Mouse (Mus musculus) embryonic facial prominence, embryonic 10.5 days (tissue): Measurements from ENCODE around the gene Brd3. TPM values are rescaled to one million over a fixed set of nuclear protein-coding genes. Genes with fewer than 3 reads are reported as not detected.

Source experiments
- DNase-seq: peaks from one replicate; pipeline ENCODE4 v3.0.0-alpha.2; 2017; ENCODE audit warnings: low spot score
- H3K27ac ChIP-seq: fragments of 300-500 bp; sonication (generic); replicated peaks from 2 replicates; pipeline ENCODE4 v1.5.1; 2016; ENCODE audit warnings: mild to moderate bottlenecking
- H3K27me3 ChIP-seq: fragments of 300-500 bp; sonication (generic); replicated peaks from 2 replicates; pipeline ENCODE4 v1.6.1; 2016; ENCODE audit warnings: low read depth, mild to moderate bottlenecking; ENCODE audit not compliant: poor library complexity, severe bottlenecking
- H3K36me3 ChIP-seq: fragments of 300-500 bp; sonication (generic); replicated peaks from 2 replicates; pipeline ENCODE4 v1.6.1; 2016; ENCODE audit warnings: mild to moderate bottlenecking, moderate library complexity
- H3K4me1 ChIP-seq: fragments of 300-500 bp; sonication (generic); 2 replicates; pipeline ENCODE4 v1.6.1; 2016
- H3K4me3 ChIP-seq: fragments of 300-500 bp; sonication (generic); 2 replicates; pipeline ENCODE4 v1.5.1; 2016; ENCODE audit warnings: mild to moderate bottlenecking, moderate library complexity
- H3K9me3 ChIP-seq: fragments of 300-500 bp; sonication (generic); 2 replicates; pipeline ENCODE4 v1.6.1; 2016; ENCODE audit warnings: mild to moderate bottlenecking
- WGBS: fragments of 180-500 bp; shearing (Covaris S2); methylation state at CpG from one replicate; pipeline ENCODE4 v1.1.7; 2016; 5-methylcytosine and 5-hydroxymethylcytosine counted together
- polyA plus RNA-seq: library from polyadenylated mRNA; unstranded; fragments of >200 nt; fragmentation: Nextera tagmentation; extraction: Ambion mirVana; gene quantifications from 2 replicates; pipeline ENCODE4 v1.2.1, GENCODE M21; 2016

Brd3 gene
- polyA plus RNA-seq, 1 experiment from 2014 or later, result 189 TPM

DNA sequence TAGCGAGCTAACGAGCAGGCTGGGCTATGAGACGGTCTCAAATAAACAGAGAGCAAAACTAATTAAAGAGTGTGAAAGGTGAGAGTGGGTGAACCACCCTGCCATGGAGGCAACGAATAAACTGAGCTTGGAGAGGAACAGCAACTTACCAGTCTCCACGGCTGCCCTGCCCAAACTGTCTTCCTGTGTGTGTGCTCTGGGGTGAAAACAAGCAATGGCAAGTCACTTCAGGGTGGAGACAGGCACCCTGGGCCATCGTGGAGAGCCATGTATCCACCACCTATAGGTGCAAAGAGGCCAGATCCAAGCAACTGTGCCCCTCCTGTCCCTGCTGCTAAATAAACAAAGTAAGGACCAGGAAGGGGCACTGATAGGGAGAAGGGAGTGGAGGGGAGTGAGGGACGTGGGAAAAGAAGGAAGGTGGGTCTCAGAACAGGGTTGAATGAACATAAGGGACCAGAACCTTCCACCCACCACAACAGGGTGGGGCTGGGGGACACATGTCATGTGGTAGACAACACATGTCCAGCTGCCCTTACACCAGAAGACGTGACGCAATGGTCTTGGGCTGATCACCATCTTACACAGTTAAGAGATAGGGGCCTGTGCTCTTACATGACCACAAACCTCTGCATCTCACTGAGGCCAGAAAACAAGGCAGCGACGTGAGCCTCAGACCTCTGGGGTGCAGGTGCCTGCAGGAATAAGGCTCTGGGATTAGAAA, 92.2 kb downstream of the Brd3 start:
- H3K36me3 ChIP-seq, result peaks cover under 1% of the 10 kb centered on the region; the same call in 1 of the 2 replicates
- H3K27ac ChIP-seq, result peak overlapping the region; percentile 70; the same call in 1 of the 2 replicates
- WGBS, result 66% methylated on average over 11 of the region's 11 CpGs
- no peak for DNase-seq
- no peak overlapping the region for H3K4me3 ChIP-seq
- H3K9me3 ChIP-seq, result no peaks in the 10 kb centered on the region
- no peaks in the 10 kb centered on the region for H3K27me3 ChIP-seq
- peaks cover 98% of the 10 kb centered on the region for H3K4me1 ChIP-seq

DNA sequence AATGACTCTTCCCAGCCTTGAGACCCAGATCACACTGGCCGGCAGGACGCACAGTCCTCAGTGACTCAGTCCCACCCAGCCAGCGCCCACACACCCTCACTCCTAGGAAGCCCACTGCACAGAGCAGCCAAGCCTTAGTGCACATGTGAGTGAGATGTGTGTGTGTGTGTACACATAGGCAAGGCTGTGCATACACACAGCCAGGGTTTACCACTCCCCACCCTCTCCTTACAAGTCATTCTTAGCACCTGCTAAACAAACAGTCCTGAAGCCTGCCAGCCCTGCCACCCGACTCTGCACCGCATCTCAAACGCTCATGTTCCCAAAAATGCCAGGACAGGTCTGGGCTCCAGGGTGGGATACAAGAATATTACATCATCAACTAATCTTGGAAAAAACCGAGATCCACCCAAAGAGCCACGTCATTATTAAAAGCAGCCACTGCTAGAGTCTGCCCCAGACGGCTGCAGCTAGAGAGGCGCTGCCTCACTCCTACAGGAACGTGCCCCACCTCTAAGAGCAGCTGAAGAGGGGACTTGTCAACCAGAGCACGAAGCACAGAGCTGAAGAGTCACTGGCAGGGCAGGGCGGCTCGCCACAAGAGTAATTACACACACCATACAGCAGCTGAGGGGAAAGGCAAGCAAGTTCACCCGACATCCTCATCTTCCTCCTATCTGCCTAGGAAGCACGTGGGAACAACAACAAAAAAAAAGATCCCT, 93.4 kb downstream of the Brd3 start:
- peak; percentile 33 for DNase-seq
- Histone ChIP-seq H3K36me3 (no peaks in the 10 kb centered on the region), H3K27me3 (no peaks in the 10 kb centered on the region), H3K4me3 (peak overlapping the region; percentile 37; the same call in 1 of the 2 replicates), H3K27ac (peak overlapping the region; percentile 70), H3K4me1 (peaks cover 91% of the 10 kb centered on the region), H3K9me3 (no peaks in the 10 kb centered on the region)
- 27% methylated on average over 16 of the region's 16 CpGs for WGBS

- WGBS, result 25% methylated on average over 2 of the region's 2 CpGs
- no peak for DNase-seq
- H3K9me3 ChIP-seq, result no peaks in the 10 kb centered on the region
- peak overlapping the region; percentile 70 for H3K27ac ChIP-seq
- peaks cover 91% of the 10 kb centered on the region for H3K4me1 ChIP-seq
- H3K36me3 ChIP-seq, result no peaks in the 10 kb centered on the region
- peak overlapping the region; percentile 37; the same call in 1 of the 2 replicates for H3K4me3 ChIP-seq
- H3K27me3 ChIP-seq, result no peaks in the 10 kb centered on the region
These were observed 93.9 kb downstream of the Brd3 start for GRCm38 (mm10) chr2:27413582-27413935.

- Histone ChIP-seq H3K27me3 (no peaks in the 10 kb centered on the region), H3K4me1 (peaks cover 91% of the 10 kb centered on the region), H3K9me3 (no peaks in the 10 kb centered on the region), H3K4me3 (peak overlapping the region; percentile 32; the same call in 1 of the 2 replicates), H3K27ac (peak overlapping the region; percentile 83), H3K36me3 (no peaks in the 10 kb centered on the region)
- WGBS, result 10% methylated on average over 7 of the region's 7 CpGs
- no peak for DNase-seq
These were observed 95.1 kb downstream of the Brd3 start for GRCm38 (mm10) chr2:27412245-27412800.

DNA sequence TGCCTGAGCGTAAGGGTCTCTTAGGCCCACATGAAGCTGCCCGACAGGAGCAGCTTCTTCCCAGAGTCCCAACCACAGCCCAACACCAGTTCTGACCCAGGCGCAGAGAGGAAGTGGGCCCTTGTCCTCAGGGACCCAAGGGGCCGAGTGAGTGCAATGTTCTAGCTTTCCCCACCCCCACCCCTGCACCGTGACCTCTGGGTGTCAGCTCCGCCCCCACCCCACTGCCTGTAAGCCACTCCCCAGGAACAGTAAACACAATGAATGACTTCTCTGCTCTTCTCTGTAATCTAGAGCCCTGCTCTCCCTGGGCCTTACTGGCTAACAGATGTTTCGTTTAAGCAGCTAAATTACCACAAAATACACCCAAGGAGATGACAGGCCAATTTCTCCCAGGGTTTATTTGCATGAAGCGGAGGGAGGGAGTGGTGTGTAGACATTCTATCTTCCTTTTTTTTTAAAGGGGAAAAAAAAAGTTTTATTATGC, 95.7 kb downstream of the Brd3 start:
- Histone ChIP-seq H3K4me3 (peak overlapping the region; percentile 32), H3K9me3 (no peaks in the 10 kb centered on the region), H3K27me3 (no peaks in the 10 kb centered on the region), H3K4me1 (peaks cover 91% of the 10 kb centered on the region), H3K27ac (peak overlapping the region; percentile 83), H3K36me3 (no peaks in the 10 kb centered on the region)
- WGBS, result 13% methylated on average over 8 of the region's 8 CpGs
- peak; percentile 71 for DNase-seq

DNA sequence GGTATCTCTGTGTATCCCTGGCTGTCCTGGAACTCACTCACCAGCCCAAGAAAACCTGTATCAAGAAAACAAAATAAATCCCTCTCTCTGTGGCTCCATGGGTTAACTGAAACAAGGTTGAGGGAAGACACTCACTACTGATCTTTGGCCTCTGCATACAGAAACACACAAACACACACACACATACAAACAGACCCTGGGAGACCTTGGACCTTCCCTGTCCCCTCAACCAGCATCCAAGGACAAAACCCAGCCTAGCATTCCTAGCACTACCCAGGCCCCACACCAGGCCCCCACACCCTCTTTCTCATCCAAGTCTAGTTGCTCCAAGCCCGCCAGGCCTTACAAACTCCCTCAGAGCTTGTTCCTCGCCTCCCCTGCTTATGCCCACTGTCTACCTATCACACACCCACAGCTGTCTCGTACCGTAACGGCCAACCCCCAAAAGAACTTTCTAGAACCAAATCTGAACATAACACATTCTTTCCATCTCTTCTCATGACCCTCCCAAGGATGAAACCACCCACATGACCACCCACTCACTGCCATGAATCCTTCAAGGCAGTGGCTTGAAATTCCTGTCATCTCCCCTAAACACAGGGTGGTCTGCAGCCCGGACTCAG, 96.8 kb downstream of the Brd3 start:
- DNase-seq, result no peak
- Histone ChIP-seq H3K4me1 (peaks cover 90% of the 10 kb centered on the region), H3K27ac (peak overlapping the region; percentile 83), H3K36me3 (no peaks in the 10 kb centered on the region), H3K27me3 (no peaks in the 10 kb centered on the region), H3K9me3 (no peaks in the 10 kb centered on the region), H3K4me3 (no peak overlapping the region)
- WGBS, result 91% methylated on average over 6 of the region's 6 CpGs

DNA sequence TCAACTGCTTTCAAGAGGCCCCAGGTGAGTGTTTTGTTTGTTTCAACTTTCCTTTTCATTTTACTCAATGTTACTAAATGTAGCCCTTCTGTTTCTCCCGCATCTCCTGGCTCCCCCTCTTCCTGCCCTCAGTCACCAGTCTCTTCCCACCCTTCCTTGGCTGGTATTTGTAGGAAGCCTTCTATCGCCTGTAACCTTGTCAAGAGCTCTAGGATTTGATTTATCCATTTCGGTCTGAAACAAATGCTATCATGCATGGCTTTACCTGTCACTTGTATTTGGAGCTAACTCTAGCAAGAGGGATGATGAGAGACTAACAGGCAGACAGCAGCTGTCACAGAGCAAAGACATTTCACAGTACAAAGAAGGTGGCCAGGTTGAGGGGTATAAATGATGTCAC, 99.3 kb downstream of the Brd3 start:
- H3K9me3 ChIP-seq, result no peaks in the 10 kb centered on the region
- H3K36me3 ChIP-seq, result no peaks in the 10 kb centered on the region
- H3K27me3 ChIP-seq, result no peaks in the 10 kb centered on the region
- H3K4me1 ChIP-seq, result peaks cover 89% of the 10 kb centered on the region
- no peak for DNase-seq
- H3K4me3 ChIP-seq, result no peak overlapping the region
- H3K27ac ChIP-seq, result no peak overlapping the region
- 74% methylated on average over 3 of the region's 3 CpGs for WGBS

GRCm38 (mm10) chr2:27406928-27407327, 100.5 kb downstream of the Brd3 start:
- H3K9me3 ChIP-seq, result no peaks in the 10 kb centered on the region
- DNase-seq, result no peak
- H3K27ac ChIP-seq, result no peak overlapping the region
- H3K27me3 ChIP-seq, result no peaks in the 10 kb centered on the region
- peaks cover 76% of the 10 kb centered on the region for H3K4me1 ChIP-seq
- H3K4me3 ChIP-seq, result no peak overlapping the region
- H3K36me3 ChIP-seq, result no peaks in the 10 kb centered on the region
- 79% methylated on average over 5 of the region's 5 CpGs for WGBS

DNA sequence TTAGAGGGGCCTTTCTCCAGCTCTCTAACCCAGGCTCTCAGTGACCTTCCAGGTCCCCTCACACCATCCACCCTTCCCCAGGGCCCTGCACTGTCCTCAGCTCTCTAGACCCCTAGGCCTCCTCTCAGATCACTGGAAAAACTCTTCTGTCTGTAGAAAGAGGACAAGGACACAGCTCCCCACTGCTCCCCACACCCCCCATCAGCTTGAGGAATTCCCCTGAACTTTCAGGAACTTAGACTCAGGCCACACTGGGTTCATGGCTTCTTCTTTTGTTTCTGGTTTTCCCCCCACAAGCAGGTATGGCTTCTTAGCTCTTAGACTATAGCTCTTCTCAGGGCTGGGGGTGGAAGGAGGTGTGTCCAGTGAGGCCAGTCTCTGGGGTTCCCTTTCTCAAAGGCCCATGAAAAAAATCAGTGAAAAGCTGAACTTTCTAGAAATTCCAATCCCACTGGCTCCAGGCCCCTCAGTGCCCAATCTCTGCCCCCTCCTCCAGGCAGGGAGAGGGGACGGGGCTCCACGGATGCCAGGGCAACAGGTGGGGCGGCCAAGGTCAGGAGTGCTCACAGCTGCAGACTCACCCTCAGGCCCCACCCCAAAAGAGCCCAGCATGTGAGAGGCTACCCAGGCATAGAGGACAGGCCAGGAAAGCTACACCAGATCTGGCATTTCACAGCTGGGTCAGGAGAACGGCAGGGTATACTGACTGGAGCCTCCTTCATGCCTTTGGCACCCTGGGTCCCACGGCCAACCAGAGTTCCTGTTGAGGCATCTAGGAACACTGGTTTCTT, 102.2 kb downstream of the Brd3 start:
- no peak for DNase-seq
- Histone ChIP-seq H3K36me3 (peaks cover under 1% of the 10 kb centered on the region; the same call in 1 of the 2 replicates), H3K27ac (peak overlapping the region; percentile 72), H3K4me3 (no peak overlapping the region), H3K27me3 (no peaks in the 10 kb centered on the region), H3K9me3 (no peaks in the 10 kb centered on the region; the same call in 1 of the 2 replicates), H3K4me1 (peaks cover 62% of the 10 kb centered on the region)
- whole genome bisulfite sequencing, result 52% methylated on average over 5 of the region's 5 CpGs

DNA sequence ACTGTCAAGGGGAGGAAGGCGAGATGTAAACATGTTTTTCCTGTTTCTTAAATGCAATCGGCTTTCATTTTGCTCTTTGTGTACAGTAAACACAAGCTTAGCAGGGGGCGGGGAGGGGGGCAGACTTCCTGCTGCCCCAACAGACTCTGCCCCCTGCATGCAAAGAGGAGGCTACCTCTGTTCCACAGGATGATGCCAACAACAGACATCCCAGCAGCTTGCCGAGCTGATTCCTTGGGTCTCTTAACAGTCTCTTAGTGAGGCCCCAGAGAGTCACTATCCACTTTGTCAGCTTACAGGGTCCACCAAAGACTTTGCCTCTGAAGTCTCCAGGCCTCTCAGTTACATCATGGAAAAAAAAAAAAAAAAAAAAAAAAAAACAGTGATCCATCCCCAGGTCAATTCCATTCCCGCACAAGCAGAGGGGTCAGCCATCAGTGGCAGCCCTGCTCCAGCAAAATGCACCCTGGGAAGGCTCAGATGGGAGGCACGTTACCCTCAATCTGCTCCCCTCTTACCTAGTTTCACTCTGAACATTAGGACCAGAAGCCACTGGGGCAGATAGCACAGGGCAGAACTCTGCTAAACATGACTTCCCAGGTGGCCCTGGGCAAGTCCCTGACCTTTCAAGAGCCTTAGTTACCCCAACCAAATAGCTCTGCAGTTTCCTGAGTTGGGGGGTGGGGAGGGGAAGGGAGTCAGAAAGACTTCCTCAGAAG, 102.9 kb downstream of the Brd3 start:
- Histone ChIP-seq H3K36me3 (peaks cover 8% of the 10 kb centered on the region), H3K27me3 (no peaks in the 10 kb centered on the region), H3K27ac (peak overlapping the region; percentile 72), H3K4me3 (no peak overlapping the region), H3K4me1 (peaks cover 59% of the 10 kb centered on the region), H3K9me3 (peaks cover 3% of the 10 kb centered on the region; the same call in 1 of the 2 replicates)
- DNase-seq, result no peak
- 44% methylated on average over 6 of the region's 6 CpGs for WGBS

- no peak for DNase-seq
- Histone ChIP-seq H3K36me3 (peaks cover 17% of the 10 kb centered on the region), H3K27me3 (no peaks in the 10 kb centered on the region), H3K9me3 (peaks cover 9% of the 10 kb centered on the region), H3K27ac (no peak overlapping the region), H3K4me3 (no peak overlapping the region), H3K4me1 (peaks cover 48% of the 10 kb centered on the region)
- WGBS, result 85% methylated on average over 2 of the region's 2 CpGs
These were observed 105.9 kb downstream of the Brd3 start for GRCm38 (mm10) chr2:27401544-27401943.
